Mouse (Mus musculus) gonadal fat pad, adult 2 months (tissue): ENCODE data around the gene Vamp4. TPM values are rescaled to one million over a fixed set of nuclear protein-coding genes. Genes with fewer than 3 reads are reported as not detected.

ENCODE experiments used
- DNase-seq: peaks from one replicate; pipeline ENCODE4 v3.0.0-alpha.2; 2012; ENCODE audit warnings: low read depth
- polyA plus RNA-seq: library from polyadenylated mRNA; depleted of rRNA; stranded (reverse); fragments of >200 nt; gene quantifications from 2 replicates; pipeline ENCODE4 v1.2.3, GENCODE M21; 2012; rRNA removed

The Vamp4 gene
- polyA plus RNA-seq, 1 experiment: 9.1 TPM

DNA sequence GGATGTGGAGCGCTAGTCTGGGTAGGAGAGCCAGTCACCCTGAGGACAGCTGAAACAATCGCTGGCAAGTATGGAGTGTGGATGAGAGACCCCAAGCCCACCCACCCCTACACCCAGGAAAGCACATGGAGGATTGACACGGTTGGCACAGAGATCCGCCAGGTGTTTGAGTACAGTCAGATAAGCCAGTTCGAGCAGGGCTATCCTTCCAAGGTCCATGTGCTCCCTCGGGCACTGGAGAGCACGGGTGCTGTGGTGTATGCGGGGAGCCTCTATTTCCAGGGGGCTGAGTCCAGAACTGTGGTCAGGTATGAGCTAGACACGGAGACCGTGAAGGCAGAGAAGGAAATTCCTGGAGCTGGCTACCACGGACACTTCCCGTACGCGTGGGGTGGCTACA is 78.1 kb downstream of the Vamp4 start:
- no peak for DNase-seq

Other genes starting within 250 kb of the Vamp4 start
- 1.4 and 1.5 TPM in 2 replicates for gene Dnm3, start 92.5 kb upstream of the Vamp4 start, polyA plus RNA-seq
- gene Mettl13, start 22.0 kb upstream of the Vamp4 start, polyA plus RNA-seq: 4.3 and 5.0 TPM in 2 replicates
- 1.0 and 3.6 TPM in 2 replicates for gene Myoc, start 68.6 kb downstream of the Vamp4 start, polyA plus RNA-seq
- not detected in 2 replicates for gene Myocos, start 87.7 kb downstream of the Vamp4 start, polyA plus RNA-seq
- 18.4 and 33.1 TPM in 2 replicates for gene Prrc2c, start 170.0 kb downstream of the Vamp4 start, polyA plus RNA-seq
- gene Fmo4, start 243.5 kb downstream of the Vamp4 start, polyA plus RNA-seq: 0.71 and 0.73 TPM in 2 replicates